Mouse (Mus musculus): ENCODE measurements around the gene Tmem222.

The Tmem222 gene

GRCm38 (mm10) chr4:133277104-133278026, at the start of gene Tmem222:
TSS of gene Tmem222 (minus strand) at chr4:133277792.
- peak; percentile 96 for DNase-seq

DNA sequence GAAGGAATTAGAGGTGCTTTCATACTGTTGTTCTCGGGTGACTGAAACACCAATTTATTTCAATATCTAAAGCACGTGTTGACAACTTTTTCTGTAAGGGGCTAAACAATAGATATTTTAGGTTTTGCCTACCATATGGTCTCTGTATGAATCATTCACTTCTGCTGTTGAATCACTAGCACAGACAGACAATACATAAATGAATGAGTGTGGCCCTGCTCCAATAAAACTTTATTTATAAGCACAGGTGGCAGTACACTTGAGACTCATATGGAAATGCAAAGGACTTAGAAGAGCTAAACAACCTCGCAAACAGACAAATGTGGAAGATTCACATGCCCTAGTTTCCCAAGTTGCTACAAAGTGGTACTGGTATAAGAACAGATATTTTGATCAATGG, 42.1 kb upstream of the Tmem222 start:
- DNase-seq = no peak

DNA sequence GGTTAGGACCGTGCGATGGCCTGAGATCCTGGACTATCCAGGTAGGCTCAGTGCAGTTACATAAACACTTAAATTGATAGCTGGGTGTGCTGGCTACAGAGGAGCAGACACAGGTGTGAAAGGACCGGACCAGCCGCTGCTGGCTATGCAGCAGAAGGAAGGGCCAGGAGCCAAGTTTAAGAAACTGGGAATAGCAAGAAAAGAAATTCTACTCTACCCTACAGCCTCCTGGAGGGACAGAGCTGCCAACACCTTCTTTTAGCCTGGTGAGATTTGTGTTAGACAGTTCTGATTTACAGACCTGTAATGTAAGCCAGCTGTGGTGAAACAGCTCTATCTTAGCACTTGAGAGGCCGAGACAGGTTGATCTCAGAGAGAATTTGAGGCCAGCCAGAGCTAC, 38.4 kb upstream of the Tmem222 start:
- DNase-seq = no peak

DNA sequence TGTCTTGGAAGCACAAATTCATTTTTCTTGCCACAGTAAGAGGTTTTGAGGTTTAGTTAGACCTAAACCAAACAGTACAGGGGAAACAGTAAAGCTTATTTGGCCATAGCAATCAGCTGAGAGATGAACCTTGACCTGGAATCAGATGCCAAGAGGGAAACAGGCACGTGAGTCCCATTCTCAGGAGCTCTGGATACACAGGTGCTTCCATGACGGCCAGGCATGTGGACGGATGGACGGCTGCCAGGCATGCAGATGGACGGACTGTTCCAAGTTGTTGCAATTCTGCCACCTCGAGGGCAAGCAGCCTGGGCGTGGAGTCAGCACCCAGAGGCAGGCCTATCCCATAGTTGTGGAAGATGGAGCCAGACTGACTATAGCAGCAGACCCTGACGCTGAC, 37.3 kb upstream of the Tmem222 start:
- DNase-seq = peak; percentile 89

- peak; percentile 77 for DNase-seq
Measured at GRCm38 (mm10) chr4:133309948-133310347, 32.4 kb upstream of the Tmem222 start.

DNA sequence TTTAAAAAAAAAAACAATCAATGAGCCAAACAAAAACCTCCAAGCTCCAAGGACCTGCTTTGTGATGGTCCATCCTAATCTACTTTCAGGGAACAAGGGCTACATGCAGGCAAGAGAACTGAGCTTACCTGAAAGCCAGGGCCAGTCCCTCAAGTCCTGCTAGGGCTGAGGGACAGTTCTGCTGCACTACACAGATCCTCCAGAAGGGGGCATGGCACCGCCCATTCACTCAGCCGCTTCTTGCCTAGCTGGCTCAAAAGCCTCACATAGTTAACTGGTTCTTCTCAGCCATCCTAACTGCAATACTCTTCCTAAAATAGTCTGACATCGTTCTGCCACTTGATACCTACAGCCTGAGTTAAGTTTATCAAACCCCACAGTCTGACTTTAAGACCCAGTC, 29.7 kb upstream of the Tmem222 start:
- peak; percentile 62 for DNase-seq

GRCm38 (mm10) chr4:133305825-133306224, 28.2 kb upstream of the Tmem222 start:
- no peak for DNase-seq

GRCm38 (mm10) chr4:133304770-133305169, 27.2 kb upstream of the Tmem222 start:
- DNase-seq = no peak

DNA sequence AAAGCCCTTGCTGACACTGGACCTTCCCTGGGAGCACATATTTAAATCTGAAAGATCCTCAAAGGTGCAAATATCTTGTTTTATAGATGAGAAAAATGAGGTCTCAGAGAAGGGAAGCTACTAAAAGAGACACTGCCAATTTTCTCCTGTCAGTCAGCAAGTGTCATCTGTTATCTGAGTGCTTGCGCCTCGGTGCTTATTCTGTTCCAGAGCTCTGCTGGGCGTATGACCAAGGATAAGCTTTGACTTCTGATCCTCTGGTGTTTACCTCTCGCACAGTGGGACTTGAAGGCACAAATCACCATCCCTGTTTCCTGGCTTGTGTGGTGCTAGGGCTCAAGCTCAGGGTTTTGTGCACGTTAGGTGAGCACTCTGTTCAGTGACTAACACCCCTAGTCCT, 25.1 kb upstream of the Tmem222 start:
- DNase-seq = no peak

DNA sequence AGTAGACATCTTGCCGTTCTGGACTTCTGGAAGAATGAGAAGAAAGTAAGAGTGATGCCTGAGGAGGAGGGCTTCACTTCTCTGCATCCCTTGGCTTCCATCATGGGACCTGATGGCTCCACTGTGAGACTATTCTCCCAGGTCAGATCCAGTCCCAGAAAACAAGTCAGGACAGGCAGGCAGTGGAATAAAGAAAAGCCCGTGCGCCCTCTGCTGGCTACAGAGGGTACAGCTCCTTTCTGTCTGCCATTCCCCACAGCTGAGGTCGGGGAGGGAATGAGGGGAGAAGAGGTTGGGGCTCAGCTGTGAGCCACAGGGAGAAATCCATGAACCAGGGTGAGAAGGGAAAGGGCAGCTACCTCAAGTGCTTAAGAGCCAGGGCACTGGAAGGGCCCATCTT, 24.2 kb upstream of the Tmem222 start:
- peak; percentile 80 for DNase-seq

DNA sequence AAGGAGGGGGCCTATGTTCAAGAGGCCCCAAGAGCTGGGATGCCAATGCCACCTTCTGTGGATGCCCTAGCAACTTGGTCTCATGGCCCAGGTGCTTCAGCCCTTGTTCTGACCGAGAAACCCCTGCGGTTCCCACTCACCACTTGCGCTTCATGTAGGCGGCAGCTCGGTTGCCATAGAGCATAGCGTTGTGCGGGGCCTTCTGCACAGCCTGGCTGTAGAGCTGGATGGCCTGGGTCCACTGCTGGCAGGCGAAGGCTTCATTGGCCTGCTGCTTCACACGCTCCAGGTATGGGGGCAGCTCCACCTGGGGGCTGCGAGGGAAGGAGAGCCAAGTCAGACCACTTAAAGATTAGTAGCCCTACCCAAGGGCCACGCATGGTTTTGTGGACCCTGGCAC, 22.8 kb upstream of the Tmem222 start:
- peak; percentile 56 for DNase-seq

GRCm38 (mm10) chr4:133299701-133300100, 22.1 kb upstream of the Tmem222 start:
- peak; percentile 89 for DNase-seq

DNA sequence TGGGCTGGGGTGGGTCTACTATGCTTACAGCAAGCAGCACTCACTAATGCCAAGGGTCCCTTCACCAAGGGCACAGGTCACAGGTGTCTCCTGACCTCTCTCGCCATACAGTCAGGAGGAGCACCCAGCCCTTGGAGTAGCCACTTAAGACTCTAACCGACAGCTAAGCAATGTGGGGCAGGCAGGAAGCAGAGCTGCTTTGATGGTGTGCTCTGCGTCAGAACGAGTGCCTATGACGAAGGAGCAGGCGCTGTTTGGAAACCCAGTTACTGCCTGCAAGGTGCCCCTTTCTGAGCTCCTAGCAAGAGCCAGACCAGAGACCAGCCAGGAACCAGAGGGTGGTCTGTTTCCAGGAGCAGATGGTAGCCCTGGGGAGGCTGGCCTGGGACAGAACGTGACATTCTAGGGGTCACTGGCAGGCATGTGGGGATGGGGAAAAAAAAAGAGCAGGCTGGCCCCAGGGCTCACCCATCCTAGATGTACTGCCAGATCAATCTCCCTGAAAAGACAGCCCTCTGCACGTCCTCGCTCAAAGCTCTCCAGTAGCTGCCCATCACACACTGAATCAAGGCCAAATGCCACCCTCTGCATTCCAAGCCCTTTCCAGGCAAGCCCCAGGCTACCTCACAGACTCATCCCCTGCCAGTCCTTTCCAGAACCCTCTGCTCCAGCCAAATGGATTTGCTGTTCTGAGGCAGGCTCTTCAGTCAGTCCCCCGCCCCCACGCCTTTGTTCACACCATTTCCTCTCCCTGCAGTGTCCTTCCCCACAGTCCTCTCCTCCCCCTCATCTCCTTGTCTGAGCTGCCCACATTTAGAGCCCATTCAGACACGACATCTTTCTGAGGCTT, 21.1 kb upstream of the Tmem222 start:
- DNase-seq = peak; percentile 95

GRCm38 (mm10) chr4:133297801-133298238, 20.2 kb upstream of the Tmem222 start:
- peak; percentile 92 for DNase-seq

DNA sequence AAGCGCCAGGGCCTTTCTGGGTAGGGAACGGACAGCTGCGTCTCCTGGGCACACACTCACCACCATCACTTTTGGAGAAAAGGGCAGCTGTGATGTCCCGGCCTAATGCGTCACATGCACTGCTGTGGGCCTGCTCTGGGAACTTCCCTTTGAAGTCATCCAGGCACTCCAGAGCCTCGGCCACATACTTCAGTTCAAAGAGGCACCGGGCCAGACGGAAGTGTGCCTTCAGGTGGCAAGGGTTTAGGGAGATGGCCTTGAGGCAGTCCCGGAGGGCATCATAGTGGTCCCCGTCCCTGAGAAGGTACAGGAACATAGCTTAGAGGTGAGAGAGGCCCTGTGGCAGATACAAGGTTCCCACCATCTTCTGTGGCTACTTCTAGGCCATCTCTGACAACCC, 19.8 kb upstream of the Tmem222 start:
- DNase-seq = no peak

DNA sequence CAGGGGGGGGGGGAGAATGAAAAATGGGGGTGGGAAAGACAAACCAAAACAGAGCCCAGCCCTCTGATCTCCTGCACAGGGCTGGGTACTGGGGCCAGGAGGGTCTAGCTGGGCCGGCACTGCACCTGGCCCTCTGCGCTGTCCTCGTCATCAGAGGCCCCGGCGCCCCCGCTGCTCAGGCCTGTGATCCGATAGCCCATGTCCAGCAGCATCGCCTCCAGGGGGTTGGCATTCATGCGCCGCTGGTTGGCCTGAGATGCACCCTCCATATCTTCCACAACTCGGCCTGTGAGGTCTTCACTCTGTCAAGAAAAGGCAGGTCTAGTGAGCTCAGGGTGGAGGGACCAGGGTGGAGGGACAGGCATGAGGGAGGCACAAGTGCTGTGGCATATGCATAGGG, 16.5 kb upstream of the Tmem222 start:
- DNase-seq = no peak

DNA sequence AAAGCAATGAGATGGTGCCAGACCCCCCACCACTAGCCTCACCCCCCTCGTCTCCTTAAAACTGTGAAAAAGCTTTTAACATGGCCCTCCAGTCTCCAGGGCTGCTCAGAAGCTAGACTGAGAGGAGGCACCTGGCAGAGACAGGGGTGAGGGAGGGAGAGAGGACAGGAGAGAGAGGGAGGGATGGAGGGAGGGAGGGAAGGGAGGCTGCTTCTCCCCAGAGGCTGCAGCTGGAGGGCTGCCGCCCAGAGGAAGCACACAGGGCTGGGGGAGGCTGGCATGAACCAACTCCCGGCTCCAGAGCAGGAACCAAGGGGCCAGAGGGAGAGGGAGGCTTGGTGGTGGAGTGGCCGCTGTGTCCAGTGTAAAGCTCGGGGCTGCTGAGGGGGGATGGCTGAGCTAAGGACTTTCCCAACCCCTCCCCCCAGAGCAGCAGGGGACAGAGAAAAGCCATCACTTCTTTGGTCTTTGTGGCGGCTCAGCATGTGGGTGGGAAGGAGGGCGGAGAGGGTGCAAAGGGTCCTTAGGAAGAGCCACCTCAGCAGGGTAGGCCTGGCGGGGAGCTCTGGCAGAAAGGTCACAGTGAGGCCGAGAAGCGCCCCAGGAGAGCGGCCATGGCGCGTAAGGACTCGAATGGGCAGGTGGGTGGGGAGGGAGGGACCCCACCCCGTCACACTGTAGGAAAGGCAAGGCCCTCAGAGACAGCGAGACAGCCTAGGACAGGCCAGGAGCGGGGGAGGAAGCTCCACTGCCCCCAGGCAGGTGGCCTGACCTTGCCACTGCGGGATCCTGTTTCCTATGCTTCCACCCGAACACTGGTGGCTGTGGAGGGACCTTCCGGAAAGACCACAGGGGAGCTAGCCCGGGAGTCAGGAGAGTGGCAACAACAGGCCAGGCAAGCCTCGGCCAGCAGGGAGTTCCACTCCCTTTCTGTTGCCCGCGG, 15.6 kb upstream of the Tmem222 start:
- no peak for DNase-seq

DNA sequence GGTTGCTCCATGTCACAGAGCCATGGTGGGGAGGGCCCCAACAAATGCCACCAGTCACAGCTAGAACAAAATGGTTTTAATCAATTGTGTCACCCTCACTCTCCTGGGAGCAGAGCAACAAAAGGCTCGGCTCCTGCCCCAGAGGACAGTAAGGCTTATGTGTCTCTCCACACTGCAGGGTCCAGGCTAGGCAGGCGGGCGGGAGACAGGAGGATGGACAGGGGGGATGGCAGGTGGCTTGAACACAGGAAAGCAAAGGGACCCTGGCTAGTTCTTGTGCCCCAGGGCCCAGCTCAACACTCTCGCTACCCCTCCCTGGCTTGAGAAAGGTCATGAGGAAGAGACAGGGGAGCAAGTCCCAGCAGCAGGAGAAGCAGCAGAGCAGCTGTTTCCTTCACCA, 14.8 kb upstream of the Tmem222 start:
- DNase-seq = no peak

- DNase-seq = no peak
Measured at GRCm38 (mm10) chr4:133291255-133291654, 13.7 kb upstream of the Tmem222 start.

DNA sequence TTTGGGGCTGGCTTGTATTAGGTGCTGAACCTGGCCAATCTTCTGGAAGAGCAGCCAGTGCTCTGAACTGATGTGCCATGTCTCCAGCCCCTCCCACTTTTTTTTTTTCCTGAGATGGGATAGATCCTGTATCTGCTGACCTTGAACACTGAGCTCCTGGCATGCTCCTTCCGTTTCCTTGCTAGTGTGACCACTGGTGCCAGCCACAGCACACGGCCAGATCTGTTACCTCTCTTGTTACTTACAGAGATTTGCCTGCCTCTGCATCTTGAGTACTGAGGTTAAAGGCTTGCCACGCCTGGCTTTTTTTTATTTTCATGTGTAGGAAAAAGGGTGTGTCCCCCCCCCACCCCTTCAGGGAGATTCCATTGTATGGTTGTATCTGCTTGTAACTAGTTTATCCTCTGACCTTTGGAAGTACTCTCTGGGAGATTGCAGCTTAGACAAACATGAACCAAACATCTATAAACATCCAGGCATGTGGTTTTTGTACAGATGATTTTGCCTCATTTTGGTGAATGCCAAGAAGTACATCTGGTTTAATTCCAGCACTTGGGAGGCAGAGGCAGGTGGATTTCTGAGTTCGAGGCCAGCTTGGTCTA, 9.0 kb upstream of the Tmem222 start:
- DNase-seq = no peak

DNA sequence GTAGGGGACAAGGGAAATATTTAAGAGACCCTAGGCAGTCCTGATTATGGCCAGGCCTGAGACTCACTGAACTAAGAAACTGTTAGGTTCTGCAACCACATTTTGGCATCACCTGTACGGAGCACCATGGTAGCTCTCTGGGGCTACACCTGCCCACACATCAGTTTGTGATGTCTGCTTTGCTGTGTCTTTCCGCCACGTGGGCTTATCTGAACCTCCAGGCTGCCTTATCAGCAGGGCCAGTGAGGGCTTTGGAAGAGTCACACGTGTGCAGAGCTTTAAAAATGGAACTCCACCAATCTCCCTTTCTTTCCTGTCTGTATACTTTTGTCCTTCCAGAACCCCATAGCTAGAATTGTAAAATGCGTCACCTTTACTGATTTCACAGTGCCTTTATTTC, 8.4 kb upstream of the Tmem222 start:
- DNase-seq = no peak

DNA sequence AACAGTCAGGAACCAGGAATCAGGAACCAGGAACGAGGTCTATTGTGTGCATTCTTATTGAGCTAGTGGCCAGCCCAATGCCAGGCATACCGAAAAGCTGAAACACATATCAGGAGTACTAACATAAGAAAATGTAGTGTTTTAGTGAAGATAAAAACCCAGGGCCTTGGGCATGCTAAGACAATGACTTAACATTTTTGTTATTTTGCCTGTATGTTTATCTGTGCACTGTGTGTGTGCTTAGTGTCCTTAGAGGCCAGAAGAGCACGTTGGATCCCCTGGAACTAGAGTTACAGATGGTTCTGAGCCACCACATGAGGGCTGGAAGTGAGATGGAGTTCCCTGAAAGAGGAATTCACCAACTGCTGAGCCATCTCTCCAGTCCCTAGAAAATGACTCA, 7.7 kb upstream of the Tmem222 start:
- DNase-seq = no peak
